Mouse (Mus musculus): Measurements from ENCODE around the gene D930020B18Rik.

- TF ChIP-seq POLR2A (IDR thresholded peaks at IDR 0.05; ENCODE audit: control insufficient read depth, extremely low read depth, insufficient read depth, low read length, poor library complexity) (no peak), CTCF (IDR thresholded peaks at IDR 0.05; ENCODE audit: borderline replicate concordance, control insufficient read depth, extremely low read depth, insufficient read depth, low read length, poor library complexity) (no peak)
Measured at GRCm38 (mm10) chr10:121682539-121682938, 41.2 kb downstream of the D930020B18Rik start.

Measured in thymus, adult 2 months (tissue).